Mouse (Mus musculus) hindbrain, embryonic 13.5 days (tissue): ENCODE results near the gene Pdzd2. TPM values are rescaled to one million over a fixed set of nuclear protein-coding genes. Genes with fewer than 3 reads are reported as not detected.

ENCODE experiments used
- ATAC-seq: fragments of 200-750 bp; cut with Nextera tagmentation; 2 replicates; pipeline ENCODE4 v1.8.0; 2017; ENCODE audit warnings: moderate TSS enrichment; ENCODE audit not compliant: low FRiP score
- H3K27ac ChIP-seq: fragments of 300-500 bp; sonication (generic); 2 replicates; pipeline ENCODE4 v1.5.1; 2015; ENCODE audit warnings: inconsistent platforms, mild to moderate bottlenecking, moderate library complexity
- H3K27me3 ChIP-seq: fragments of 300-500 bp; sonication (generic); 2 replicates; pipeline ENCODE4 v1.6.1; 2015; ENCODE audit warnings: mild to moderate bottlenecking, inconsistent platforms
- H3K36me3 ChIP-seq: fragments of 300-500 bp; sonication (generic); 2 replicates; pipeline ENCODE4 v1.6.1; 2015; ENCODE audit warnings: mild to moderate bottlenecking, inconsistent platforms
- H3K4me1 ChIP-seq: fragments of 300-500 bp; sonication (generic); replicated peaks from 2 replicates; pipeline ENCODE4 v1.6.1; 2015; ENCODE audit warnings: inconsistent platforms
- H3K4me2 ChIP-seq: fragments of 300-500 bp; sonication (generic); 2 replicates; pipeline ENCODE4 v1.6.1; 2015; ENCODE audit warnings: inconsistent platforms, mild to moderate bottlenecking, moderate library complexity
- H3K4me3 ChIP-seq: fragments of 300-500 bp; sonication (generic); 2 replicates; pipeline ENCODE4 v1.5.1; 2015; ENCODE audit warnings: mild to moderate bottlenecking, inconsistent platforms
- H3K9ac ChIP-seq: fragments of 300-500 bp; sonication (generic); 2 replicates; pipeline ENCODE4 v1.6.1; 2015; ENCODE audit warnings: mild to moderate bottlenecking, inconsistent platforms
- H3K9me3 ChIP-seq: fragments of 300-500 bp; sonication (generic); 2 replicates; pipeline ENCODE4 v1.6.1; 2016; ENCODE audit warnings: inconsistent platforms
- WGBS: fragments of 180-500 bp; shearing (Covaris S2); methylation state at CpG from one replicate; pipeline ENCODE4 v1.1.7; 2015; 5-methylcytosine and 5-hydroxymethylcytosine counted together
- polyA plus RNA-seq: library from polyadenylated mRNA; unstranded; fragments of >200 nt; fragmentation: Nextera tagmentation; extraction: Ambion mirVana; gene quantifications from 2 replicates; pipeline ENCODE4 v1.2.1, GENCODE M21; 2015

The Pdzd2 gene
- polyA plus RNA-seq, 1 experiment from 2014 or later: 12.3 TPM

- Histone ChIP-seq H3K4me2 (no peak overlapping the region), H3K9me3 (no peaks in the 10 kb centered on the region), H3K27ac (no peak overlapping the region), H3K4me1 (no peaks in the 10 kb centered on the region), H3K36me3 (no peaks in the 10 kb centered on the region), H3K9ac (no peak overlapping the region), H3K27me3 (no peaks in the 10 kb centered on the region), H3K4me3 (no peak overlapping the region)
- WGBS: 63% methylated on average over 9 of the region's 9 CpGs
- ATAC-seq: no peak
These were observed 125.7 kb downstream of the Pdzd2 start for GRCm38 (mm10) chr15:12614011-12614410.

GRCm38 (mm10) chr15:12612944-12613675 lies 126.6 kb downstream of the Pdzd2 start:
- no peaks in the 10 kb centered on the region for H3K4me1 ChIP-seq
- no peak overlapping the region for H3K4me3 ChIP-seq
- WGBS: 77% methylated on average over 7 of the region's 7 CpGs
- ATAC-seq: no peak
- no peaks in the 10 kb centered on the region for H3K36me3 ChIP-seq
- H3K27ac ChIP-seq: no peak overlapping the region
- H3K27me3 ChIP-seq: no peaks in the 10 kb centered on the region
- no peak overlapping the region for H3K4me2 ChIP-seq
- H3K9me3 ChIP-seq: no peaks in the 10 kb centered on the region
- no peak overlapping the region for H3K9ac ChIP-seq

- Histone ChIP-seq H3K4me2 (no peak overlapping the region), H3K9me3 (no peaks in the 10 kb centered on the region), H3K27me3 (no peaks in the 10 kb centered on the region), H3K9ac (no peak overlapping the region), H3K4me1 (peaks cover 12% of the 10 kb centered on the region; the same call in 1 of the 2 replicates), H3K27ac (no peak overlapping the region), H3K4me3 (no peak overlapping the region), H3K36me3 (no peaks in the 10 kb centered on the region)
- ATAC-seq: no peak
- WGBS: 90% methylated on average over 6 of the region's 6 CpGs
These were observed 131.6 kb downstream of the Pdzd2 start for GRCm38 (mm10) chr15:12608090-12608489.

GRCm38 (mm10) chr15:12606306-12606705 lies 133.4 kb downstream of the Pdzd2 start:
- whole genome bisulfite sequencing: 75% methylated on average over 9 of the region's 9 CpGs
- Histone ChIP-seq H3K27ac (no peak overlapping the region), H3K4me3 (no peak overlapping the region), H3K36me3 (no peaks in the 10 kb centered on the region), H3K9ac (no peak overlapping the region), H3K9me3 (no peaks in the 10 kb centered on the region), H3K4me2 (no peak overlapping the region), H3K27me3 (no peaks in the 10 kb centered on the region), H3K4me1 (peaks cover 12% of the 10 kb centered on the region; the same call in 1 of the 2 replicates)
- no peak for ATAC-seq

- no peaks in the 10 kb centered on the region for H3K36me3 ChIP-seq
- no peaks in the 10 kb centered on the region for H3K27me3 ChIP-seq
- H3K9me3 ChIP-seq: no peaks in the 10 kb centered on the region
- WGBS: 83% methylated on average over 10 of the region's 10 CpGs
- peaks cover 12% of the 10 kb centered on the region; the same call in 1 of the 2 replicates for H3K4me1 ChIP-seq
- no peak overlapping the region for H3K4me2 ChIP-seq
- 0 out of 2 replicates have a peak, but pooled peaks have one; percentile 17 for ATAC-seq
- H3K27ac ChIP-seq: no peak overlapping the region
- H3K4me3 ChIP-seq: no peak overlapping the region
- H3K9ac ChIP-seq: no peak overlapping the region
These were observed 134.3 kb downstream of the Pdzd2 start for GRCm38 (mm10) chr15:12605239-12605993.

- no peak overlapping the region for H3K9ac ChIP-seq
- no peaks in the 10 kb centered on the region for H3K36me3 ChIP-seq
- H3K4me1 ChIP-seq: peaks cover 12% of the 10 kb centered on the region; the same call in 1 of the 2 replicates
- H3K4me3 ChIP-seq: no peak overlapping the region
- H3K9me3 ChIP-seq: no peaks in the 10 kb centered on the region
- H3K27ac ChIP-seq: no peak overlapping the region
- ATAC-seq: no peak
- 95% methylated on average over 4 of the region's 4 CpGs for WGBS
- H3K27me3 ChIP-seq: no peaks in the 10 kb centered on the region
- H3K4me2 ChIP-seq: no peak overlapping the region
These were observed 136.1 kb downstream of the Pdzd2 start for GRCm38 (mm10) chr15:12603674-12604073.

- Histone ChIP-seq H3K27me3 (no peaks in the 10 kb centered on the region; the same call in 1 of the 2 replicates), H3K36me3 (no peaks in the 10 kb centered on the region), H3K9me3 (no peaks in the 10 kb centered on the region), H3K4me2 (no peak overlapping the region), H3K27ac (no peak overlapping the region), H3K4me3 (no peak overlapping the region), H3K4me1 (no peaks in the 10 kb centered on the region), H3K9ac (no peak overlapping the region)
- WGBS: 52% methylated on average over 4 of the region's 4 CpGs
- no peak for ATAC-seq
These were observed 146.6 kb downstream of the Pdzd2 start for GRCm38 (mm10) chr15:12593094-12593493.

GRCm38 (mm10) chr15:12592628-12593027 lies 147.1 kb downstream of the Pdzd2 start:
- whole genome bisulfite sequencing: 45% methylated on average over 3 of the region's 3 CpGs
- Histone ChIP-seq H3K9ac (no peak overlapping the region), H3K9me3 (no peaks in the 10 kb centered on the region), H3K27ac (no peak overlapping the region), H3K4me2 (no peak overlapping the region), H3K4me3 (no peak overlapping the region), H3K27me3 (no peaks in the 10 kb centered on the region; the same call in 1 of the 2 replicates), H3K36me3 (no peaks in the 10 kb centered on the region), H3K4me1 (no peaks in the 10 kb centered on the region)
- no peak for ATAC-seq

GRCm38 (mm10) chr15:12588661-12589060 lies 151.1 kb downstream of the Pdzd2 start:
- Histone ChIP-seq H3K4me2 (no peak overlapping the region), H3K9ac (no peak overlapping the region), H3K36me3 (no peaks in the 10 kb centered on the region), H3K27me3 (peaks cover 4% of the 10 kb centered on the region; the same call in 1 of the 2 replicates), H3K4me3 (no peak overlapping the region), H3K4me1 (no peaks in the 10 kb centered on the region), H3K9me3 (no peaks in the 10 kb centered on the region), H3K27ac (no peak overlapping the region)
- ATAC-seq: no peak
- 93% methylated on average over 3 of the region's 3 CpGs for WGBS

GRCm38 (mm10) chr15:12586852-12587424 lies 152.8 kb downstream of the Pdzd2 start:
- no peak overlapping the region for H3K9ac ChIP-seq
- H3K9me3 ChIP-seq: no peaks in the 10 kb centered on the region
- H3K4me3 ChIP-seq: no peak overlapping the region
- ATAC-seq: no peak
- no peaks in the 10 kb centered on the region for H3K4me1 ChIP-seq
- H3K27ac ChIP-seq: no peak overlapping the region
- H3K4me2 ChIP-seq: no peak overlapping the region
- H3K27me3 ChIP-seq: 0 out of 2 replicates have a peak, but pooled peaks cover 4% of the 10 kb centered on the region
- no peaks in the 10 kb centered on the region for H3K36me3 ChIP-seq
- WGBS: 75% methylated on average over 4 of the region's 4 CpGs

GRCm38 (mm10) chr15:12586154-12586553 lies 153.6 kb downstream of the Pdzd2 start:
- peak; percentile 90 for ATAC-seq
- WGBS: 4% methylated on average over 5 of the region's 5 CpGs
- Histone ChIP-seq H3K27ac (no peak overlapping the region), H3K9me3 (no peaks in the 10 kb centered on the region), H3K36me3 (no peaks in the 10 kb centered on the region), H3K4me2 (no peak overlapping the region), H3K9ac (no peak overlapping the region), H3K27me3 (0 out of 2 replicates have a peak, but pooled peaks cover 4% of the 10 kb centered on the region), H3K4me3 (no peak overlapping the region), H3K4me1 (no peaks in the 10 kb centered on the region)

- peaks cover 1% of the 10 kb centered on the region; the same call in 1 of the 2 replicates for H3K4me1 ChIP-seq
- H3K27ac ChIP-seq: no peak overlapping the region
- H3K36me3 ChIP-seq: no peaks in the 10 kb centered on the region
- WGBS: 46% methylated on average over 3 of the region's 3 CpGs
- no peak overlapping the region for H3K9ac ChIP-seq
- ATAC-seq: no peak
- H3K9me3 ChIP-seq: no peaks in the 10 kb centered on the region
- H3K4me2 ChIP-seq: no peak overlapping the region
- H3K27me3 ChIP-seq: 0 out of 2 replicates have a peak, but pooled peaks cover 4% of the 10 kb centered on the region
- H3K4me3 ChIP-seq: no peak overlapping the region
These were observed 156.7 kb downstream of the Pdzd2 start for GRCm38 (mm10) chr15:12583051-12583450.
